15 mouse cellular contexts compared by ENCODE assay signal in genomic region chr12:75031970-75032864, GRCm38 (mm10).
"Had no signal": no experiment of that assay in that cellular context is flagged by ENCODE, and none has a peak within 500 bp of the region (broad histone marks: within the 10 kb centered on the region; RNA-seq: fewer than 3 reads in every experiment).

No protein-coding gene starts in this region.

- H3K9me3 ChIP-seq: limb, embryonic 15.5 days; liver, embryonic 13.5 days; lung, embryonic 15.5 days; megakaryocyte, embryonic 14.5 days had no signal

- H3K9ac ChIP-seq: limb, embryonic 15.5 days; liver, embryonic 13.5 days; liver, postnatal 0 days; lung, embryonic 15.5 days had no signal

- H3K27ac ChIP-seq: limb, embryonic 15.5 days; liver, embryonic 13.5 days; lung, embryonic 15.5 days; macrophage; stomach, postnatal 0 days had no signal

- DNase-seq: kidney, postnatal 25 days; layer of hippocampus, adult 9-11 months; layer of hippocampus, postnatal 36 days; liver, embryonic 13.5 days; liver, postnatal 0 days; lung, postnatal 14 days; right cerebral cortex, adult 18-20 months; thymus, postnatal 14 days had no signal

- H3K4me1 ChIP-seq: limb, embryonic 15.5 days; liver, embryonic 13.5 days; lung, embryonic 15.5 days; megakaryocyte, embryonic 14.5 days had no signal

- H3K27me3 ChIP-seq: limb, embryonic 15.5 days; liver, embryonic 13.5 days; lung, embryonic 15.5 days; megakaryocyte, embryonic 14.5 days had no signal

- H3K4me3 ChIP-seq: limb, embryonic 15.5 days; liver, embryonic 13.5 days; lung, embryonic 15.5 days; megakaryocyte, embryonic 14.5 days had no signal

- H3K4me2 ChIP-seq: limb, embryonic 15.5 days; liver, embryonic 13.5 days; lung, embryonic 15.5 days; midbrain, embryonic 11.5 days had no signal

- ATAC-seq: liver, postnatal 0 days; midbrain, embryonic 16.5 days had no signal

- H3K36me3 ChIP-seq: limb, embryonic 15.5 days; liver, embryonic 13.5 days; lung, embryonic 15.5 days had no signal
